Mouse (Mus musculus): Measurements from ENCODE around the gene Dgkd. TPM values are rescaled to one million over a fixed set of nuclear protein-coding genes. Genes with fewer than 3 reads are reported as not detected.

Dgkd gene
- polyA plus RNA-seq, 2 experiments, result 8.0 to 8.1 TPM

DNA sequence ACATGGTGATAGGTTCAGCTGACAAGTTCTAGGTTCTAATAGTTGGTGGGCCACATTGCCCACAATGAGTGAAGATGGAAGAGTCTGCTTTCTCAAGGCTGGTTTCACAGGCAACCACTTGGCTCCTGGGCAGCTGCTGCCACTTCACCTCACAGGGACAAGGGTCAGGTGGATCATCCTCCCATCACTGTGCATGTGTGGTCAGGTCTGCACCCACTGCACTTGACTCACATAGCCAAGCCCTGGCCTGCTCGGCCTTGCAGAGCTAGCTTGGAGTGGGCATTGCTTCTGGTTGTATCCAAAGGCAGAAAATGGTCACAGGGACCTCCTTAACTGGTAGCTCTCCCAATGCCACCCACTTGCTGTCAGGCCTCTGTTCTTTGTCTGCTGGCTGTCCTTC is 88.7 kb downstream of the Dgkd start:
- WGBS (ENCODE audit: insufficient replicate concordance), result 76% methylated on average over 1 of the region's 1 CpGs
- no peak for ATAC-seq (ENCODE audit: insufficient read depth)
- DNase-seq (ENCODE audit: low read depth in 3 of 3, low spot score in 3 of 3), result no peak
- Histone ChIP-seq H3K4me3 (ENCODE audit: insufficient read depth in 1 of 2, low read depth in 2 of 2, low read length in 2 of 2) (no peak overlapping the region), H3K4me1 (replicated peaks; ENCODE audit: control insufficient read depth in 2 of 2, insufficient read depth in 2 of 2, low read length in 1 of 2) (no peaks in the 10 kb centered on the region), H3K9me3 (ENCODE audit: control insufficient read depth, low read length) (no peaks in the 10 kb centered on the region), H3K27ac (no peak overlapping the region), H3K4me2 (ENCODE audit: low read depth) (no peak overlapping the region), H3K9ac (replicated peaks) (no peak overlapping the region), H3K27me3 (ENCODE audit: control insufficient read depth, insufficient read depth, low read length) (no peaks in the 10 kb centered on the region), H3K36me3 (replicated peaks; ENCODE audit: control insufficient read depth, insufficient read depth, low read depth) (peaks cover 20% of the 10 kb centered on the region)
- TF ChIP-seq EP300 (IDR thresholded peaks at IDR 0.05; ENCODE audit: low read depth) (no peak), CTCF (IDR thresholded peaks at IDR 0.05; ENCODE audit: low read depth) (no peak)

DNA sequence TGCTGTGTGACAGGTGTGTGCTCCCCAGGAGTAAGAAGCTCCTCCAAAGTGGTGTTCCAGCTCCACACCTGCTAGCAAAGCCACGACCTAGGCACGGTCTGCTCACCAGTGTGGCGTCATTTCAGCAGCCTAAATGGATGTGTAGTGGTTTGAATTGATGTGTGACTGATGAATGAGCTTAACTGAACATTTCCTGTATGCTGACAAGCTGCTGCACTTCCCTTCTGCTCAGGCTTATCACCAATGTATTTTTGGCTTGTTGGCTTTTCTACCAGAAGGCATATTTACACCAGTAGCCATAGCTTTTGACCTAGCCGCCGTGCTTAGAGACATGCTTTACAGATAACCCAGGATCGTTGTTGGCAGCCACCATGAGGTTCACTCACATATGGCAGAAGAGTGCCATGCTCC is 94.6 kb downstream of the Dgkd start:
- Histone ChIP-seq H3K4me1 (replicated peaks; ENCODE audit: control insufficient read depth in 2 of 2, insufficient read depth in 2 of 2, low read length in 1 of 2) (no peaks in the 10 kb centered on the region), H3K9ac (replicated peaks) (no peak overlapping the region), H3K9me3 (ENCODE audit: control insufficient read depth, low read length) (no peaks in the 10 kb centered on the region), H3K27me3 (ENCODE audit: control insufficient read depth, insufficient read depth, low read length) (no peaks in the 10 kb centered on the region), H3K4me3 (ENCODE audit: insufficient read depth in 1 of 2, low read depth in 2 of 2, low read length in 2 of 2) (no peak overlapping the region), H3K27ac (no peak overlapping the region), H3K4me2 (ENCODE audit: low read depth) (no peak overlapping the region), H3K36me3 (replicated peaks; ENCODE audit: control insufficient read depth, insufficient read depth, low read depth) (peaks cover 13% of the 10 kb centered on the region)
- TF ChIP-seq EP300 (IDR thresholded peaks at IDR 0.05; ENCODE audit: low read depth) (no peak), CTCF (IDR thresholded peaks at IDR 0.05; ENCODE audit: low read depth) (no peak)
- no peak for ATAC-seq (ENCODE audit: insufficient read depth)
- no peak for DNase-seq (ENCODE audit: low read depth in 3 of 3, low spot score in 3 of 3)
- 21% methylated on average over 6 of the region's 6 CpGs for WGBS (ENCODE audit: insufficient replicate concordance)

DNA sequence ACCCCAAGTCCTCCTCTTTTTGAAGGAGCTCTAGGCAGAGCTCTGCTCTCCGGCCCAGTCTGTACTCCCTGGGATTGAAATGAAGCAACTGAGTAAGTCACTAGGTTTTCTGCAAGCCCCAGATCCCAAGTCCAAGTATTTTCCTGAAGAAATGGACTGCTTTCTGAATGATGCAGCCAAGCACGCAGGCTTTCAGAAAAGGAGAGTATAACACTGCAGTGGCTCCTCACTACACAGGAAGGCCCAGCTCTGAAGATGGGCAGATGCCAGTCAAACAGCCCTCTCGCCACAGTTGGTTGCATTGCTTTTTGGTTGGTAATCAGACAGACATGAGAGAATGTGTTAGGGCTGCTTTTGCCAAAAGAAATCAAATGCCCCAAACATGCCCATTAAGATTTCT is 98.6 kb downstream of the Dgkd start:
- H3K27ac ChIP-seq, result no peak overlapping the region
- ATAC-seq (ENCODE audit: insufficient read depth), result no peak

DNA sequence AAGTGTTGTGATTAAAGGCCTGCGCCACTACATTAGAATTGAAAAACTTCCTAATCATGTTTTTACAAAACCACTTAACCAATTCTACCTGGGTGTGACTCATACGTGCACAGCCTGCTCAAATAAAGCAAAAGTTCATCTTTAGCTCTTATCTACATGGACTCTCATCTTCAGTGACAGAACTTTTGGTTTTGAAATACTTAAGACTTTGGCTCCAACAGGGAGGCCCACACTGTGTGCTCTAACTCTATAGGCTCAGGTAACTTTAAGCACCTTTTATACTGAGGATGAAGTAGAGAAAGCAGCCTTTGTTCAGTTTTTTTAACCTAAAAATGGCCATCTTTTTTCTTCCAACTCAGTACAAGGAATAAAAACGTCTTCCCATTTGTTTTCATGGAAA is 100.0 kb downstream of the Dgkd start:
- ATAC-seq (ENCODE audit: insufficient read depth), result no peak
- H3K4me3 ChIP-seq (ENCODE audit: insufficient read depth in 1 of 2, low read depth in 2 of 2, low read length in 2 of 2), result no peak overlapping the region
- no peaks in the 10 kb centered on the region for H3K4me1 ChIP-seq (replicated peaks; ENCODE audit: control insufficient read depth in 2 of 2, insufficient read depth in 2 of 2, low read length in 1 of 2)
- 47% methylated on average over 3 of the region's 3 CpGs for WGBS (ENCODE audit: insufficient replicate concordance)
- no peak for TF ChIP-seq EP300 (IDR thresholded peaks at IDR 0.05; ENCODE audit: low read depth)
- no peak for TF ChIP-seq CTCF (IDR thresholded peaks at IDR 0.05; ENCODE audit: low read depth)
- peaks cover 8% of the 10 kb centered on the region for H3K36me3 ChIP-seq (replicated peaks; ENCODE audit: control insufficient read depth, insufficient read depth, low read depth)
- no peaks in the 10 kb centered on the region for H3K27me3 ChIP-seq (ENCODE audit: control insufficient read depth, insufficient read depth, low read length)
- no peak for DNase-seq (ENCODE audit: low read depth in 3 of 3, low spot score in 3 of 3)
- H3K27ac ChIP-seq, result no peak overlapping the region
- no peaks in the 10 kb centered on the region for H3K9me3 ChIP-seq (ENCODE audit: control insufficient read depth, low read length)
- no peak overlapping the region for H3K4me2 ChIP-seq (ENCODE audit: low read depth)
- H3K9ac ChIP-seq (replicated peaks), result no peak overlapping the region

More for the DNA sequence above, 98.6 kb downstream of the Dgkd start:
- 74% methylated on average over 3 of the region's 3 CpGs for WGBS (ENCODE audit: insufficient replicate concordance)
- Histone ChIP-seq H3K4me2 (ENCODE audit: low read depth) (no peak overlapping the region), H3K9ac (replicated peaks) (no peak overlapping the region), H3K27me3 (ENCODE audit: control insufficient read depth, insufficient read depth, low read length) (no peaks in the 10 kb centered on the region), H3K36me3 (replicated peaks; ENCODE audit: control insufficient read depth, insufficient read depth, low read depth) (peaks cover 8% of the 10 kb centered on the region), H3K4me1 (replicated peaks; ENCODE audit: control insufficient read depth in 2 of 2, insufficient read depth in 2 of 2, low read length in 1 of 2) (no peaks in the 10 kb centered on the region), H3K4me3 (ENCODE audit: insufficient read depth in 1 of 2, low read depth in 2 of 2, low read length in 2 of 2) (no peak overlapping the region), H3K9me3 (ENCODE audit: control insufficient read depth, low read length) (no peaks in the 10 kb centered on the region)
- DNase-seq (ENCODE audit: low read depth in 3 of 3, low spot score in 3 of 3), result no peak
- no peak for TF ChIP-seq EP300 (IDR thresholded peaks at IDR 0.05; ENCODE audit: low read depth)
- TF ChIP-seq CTCF (IDR thresholded peaks at IDR 0.05; ENCODE audit: low read depth), result no peak

DNA sequence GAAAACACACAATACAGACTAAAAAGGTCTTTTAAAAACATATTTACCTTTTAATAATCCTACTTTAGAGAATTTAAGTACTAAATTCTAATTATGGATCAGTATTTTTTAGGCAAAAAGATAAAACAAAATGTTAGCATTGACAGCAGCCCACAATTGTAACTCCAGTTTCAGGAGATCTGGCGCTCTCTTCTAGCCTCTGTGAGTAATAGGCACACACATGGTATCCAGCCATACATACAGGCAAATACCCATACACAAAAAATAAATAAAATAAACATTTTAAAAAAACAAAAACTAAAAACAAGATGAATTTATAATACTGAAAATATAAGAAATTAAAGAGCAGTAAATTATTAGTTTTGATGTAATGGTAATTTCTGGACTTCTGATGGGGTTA is 105.8 kb downstream of the Dgkd start:
- no peak overlapping the region for H3K27ac ChIP-seq
- WGBS (ENCODE audit: insufficient replicate concordance), result 89% methylated on average over 1 of the region's 1 CpGs
- no peak for ATAC-seq (ENCODE audit: insufficient read depth)

More for the DNA sequence above, 105.8 kb downstream of the Dgkd start:
- DNase-seq (ENCODE audit: low read depth in 3 of 3, low spot score in 3 of 3), result no peak
- Histone ChIP-seq H3K4me1 (replicated peaks; ENCODE audit: control insufficient read depth in 2 of 2, insufficient read depth in 2 of 2, low read length in 1 of 2) (peaks cover 29 to 34% of the 10 kb centered on the region in 2 experiments), H3K9me3 (ENCODE audit: control insufficient read depth, low read length) (no peaks in the 10 kb centered on the region), H3K36me3 (replicated peaks; ENCODE audit: control insufficient read depth, insufficient read depth, low read depth) (no peaks in the 10 kb centered on the region; the same call in none of the 2 replicates), H3K4me3 (ENCODE audit: insufficient read depth in 1 of 2, low read depth in 2 of 2, low read length in 2 of 2) (no peak overlapping the region), H3K27me3 (ENCODE audit: control insufficient read depth, insufficient read depth, low read length) (no peaks in the 10 kb centered on the region), H3K4me2 (ENCODE audit: low read depth) (no peak overlapping the region), H3K9ac (replicated peaks) (no peak overlapping the region)
- TF ChIP-seq EP300 (IDR thresholded peaks at IDR 0.05; ENCODE audit: low read depth), result no peak
- no peak for TF ChIP-seq CTCF (IDR thresholded peaks at IDR 0.05; ENCODE audit: low read depth)

All from liver, embryonic 14.5 days (tissue).